Mouse (Mus musculus) layer of hippocampus, adult 11-12 months (tissue): ENCODE data around the gene Lct.
"Not testable (repeated sequence)": the region's sequence is repeated elsewhere in the genome, so short reads cannot be mapped to it uniquely, and the experiment has no call there.

Source experiments
- DNase-seq: peaks from one replicate; pipeline ENCODE4 v3.0.0; 2022; ENCODE audit warnings: low spot score

Lct gene

DNA sequence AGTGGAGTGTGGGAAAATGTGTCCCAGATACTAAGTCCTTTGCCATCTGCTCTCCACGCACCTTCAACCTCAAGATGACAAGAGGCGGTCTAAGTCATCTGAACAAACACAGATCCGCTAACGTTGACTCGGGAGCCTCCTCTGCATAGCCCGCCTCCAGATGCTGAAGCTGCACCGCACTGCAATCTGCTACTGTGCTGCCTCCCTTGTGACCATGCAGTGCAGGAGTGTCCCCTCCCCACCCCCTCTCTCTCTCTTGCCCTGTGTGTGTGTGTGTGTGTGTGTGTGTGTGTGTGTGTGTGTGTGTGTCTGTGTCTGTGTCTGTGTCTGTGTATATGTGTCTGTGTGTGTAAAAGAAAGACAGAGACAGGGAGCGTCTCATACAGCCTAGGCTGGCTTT, 32.8 kb downstream of the Lct start:
- no peak for DNase-seq

DNA sequence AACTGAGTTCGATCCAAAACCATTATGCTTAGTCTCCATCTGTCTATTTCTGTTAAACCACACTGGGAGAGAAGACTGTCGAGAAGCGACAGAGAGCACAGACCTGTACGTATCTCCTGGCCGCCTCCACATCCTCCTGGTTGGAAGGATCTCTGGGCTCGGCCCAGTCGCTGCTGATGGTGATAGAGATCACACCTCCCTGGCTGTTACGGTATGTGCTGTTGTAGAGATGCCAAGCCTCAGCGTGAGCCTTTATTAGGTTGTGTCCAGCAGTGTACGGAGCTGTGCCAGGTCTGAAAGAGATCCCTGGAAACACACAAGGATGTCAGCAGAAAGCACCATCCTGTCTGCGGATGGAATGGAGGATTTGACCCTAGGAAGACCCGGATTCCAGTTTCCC, 34.6 kb downstream of the Lct start:
- no peak for DNase-seq

DNA sequence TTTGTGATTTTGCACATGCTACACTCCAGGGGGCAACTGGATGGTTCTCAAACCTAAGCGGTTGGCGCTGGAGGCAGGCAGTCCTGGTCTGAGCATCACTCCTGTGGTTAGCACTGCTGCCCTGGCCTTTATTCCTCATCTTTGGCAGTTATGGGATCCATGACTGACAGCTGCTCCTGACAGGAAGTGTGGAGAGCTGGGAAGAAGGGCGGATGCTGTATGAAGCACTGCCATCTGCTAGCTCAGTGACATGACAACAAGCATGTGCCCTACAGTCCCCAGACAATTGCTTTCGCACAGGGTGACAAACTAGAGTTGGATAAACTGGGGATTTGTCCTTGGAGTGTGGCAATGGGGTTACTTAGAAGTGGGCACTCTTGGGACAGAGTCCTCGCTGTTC, 37.8 kb downstream of the Lct start:
- DNase-seq: peak; percentile 33

DNA sequence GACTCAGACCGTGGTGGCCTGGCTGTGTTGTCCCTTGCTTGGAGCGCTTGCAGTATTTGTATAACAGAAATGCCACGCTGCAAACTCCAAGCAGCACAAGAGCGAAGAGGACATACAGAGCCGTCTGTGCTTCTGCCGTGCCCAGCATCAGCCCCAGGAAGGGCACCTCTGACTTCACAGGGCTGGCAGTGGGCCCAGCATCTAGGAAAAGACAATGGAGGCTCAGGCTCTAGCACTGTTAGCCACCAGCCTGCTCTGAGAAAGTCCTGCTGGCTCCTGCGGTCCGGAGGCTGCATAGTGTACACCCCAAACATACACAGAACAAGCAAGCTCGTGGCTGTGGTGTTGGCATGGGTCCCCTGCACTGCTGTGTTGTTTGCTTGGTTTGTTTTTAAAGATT, 43.0 kb downstream of the Lct start:
- no peak for DNase-seq

DNA sequence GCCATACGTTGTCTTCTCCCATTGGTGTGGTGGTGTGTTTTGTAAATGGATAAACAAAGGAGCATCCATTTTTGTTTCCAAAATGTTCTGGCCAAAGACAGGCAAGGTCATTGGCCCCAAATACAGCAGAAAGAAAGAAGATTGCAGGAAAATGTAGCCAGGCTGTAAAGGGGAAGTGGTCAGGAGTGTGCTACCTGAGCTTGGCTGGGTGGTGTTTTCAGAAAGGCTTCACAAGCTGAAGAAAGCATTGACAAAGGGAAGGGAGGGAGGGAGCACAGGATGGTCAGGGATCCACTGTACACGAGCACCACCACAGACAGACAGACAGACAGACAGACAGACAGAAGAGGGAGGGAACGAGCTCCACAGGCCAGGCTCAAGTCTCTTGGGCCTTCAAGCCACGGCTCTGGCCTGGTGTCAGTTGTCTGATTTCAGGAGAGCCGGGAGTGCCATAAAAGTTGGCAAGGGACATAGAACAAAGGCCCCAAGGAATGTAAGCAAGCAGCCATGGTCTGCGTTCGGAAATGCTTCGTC, 43.9 kb downstream of the Lct start:
- no peak for DNase-seq

DNA sequence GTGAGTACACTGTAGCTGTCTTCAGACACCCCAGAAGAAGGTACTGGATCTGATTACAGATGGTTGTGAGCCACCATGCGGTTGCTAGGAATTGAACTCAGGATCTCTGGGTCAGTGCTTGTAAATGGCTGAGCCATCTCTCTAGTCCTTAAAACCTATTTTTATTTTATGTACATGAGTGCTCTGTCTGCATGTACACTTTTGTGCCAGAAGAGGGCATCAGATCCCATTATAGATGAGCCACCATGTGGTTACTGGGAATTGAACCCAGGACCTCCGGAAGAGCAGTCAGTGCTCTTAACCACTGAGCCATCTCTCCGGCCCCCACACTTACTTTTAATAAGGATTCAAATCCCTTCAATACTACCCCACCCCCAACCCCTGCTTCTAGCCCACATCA, 45.2 kb downstream of the Lct start:
- DNase-seq: no peak

DNA sequence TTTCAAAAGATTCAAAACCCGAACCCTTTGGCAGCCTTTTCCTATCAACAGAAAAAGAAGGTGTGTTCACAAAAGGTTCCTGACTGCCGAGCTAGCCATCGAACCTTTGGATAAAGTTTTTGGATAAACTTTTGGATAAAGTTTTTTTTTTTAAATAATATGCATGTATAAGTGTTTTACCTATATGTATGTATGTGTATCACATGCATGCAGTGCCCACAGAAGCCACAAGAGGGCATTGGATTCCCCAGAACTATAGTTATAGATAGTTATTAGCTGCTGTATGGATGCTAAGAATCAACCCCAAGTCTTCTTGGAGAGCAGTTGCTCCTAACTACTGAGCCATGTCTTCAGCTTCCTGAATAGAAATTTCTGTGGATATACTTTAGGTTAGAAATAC, 46.4 kb downstream of the Lct start:
- no peak for DNase-seq

DNA sequence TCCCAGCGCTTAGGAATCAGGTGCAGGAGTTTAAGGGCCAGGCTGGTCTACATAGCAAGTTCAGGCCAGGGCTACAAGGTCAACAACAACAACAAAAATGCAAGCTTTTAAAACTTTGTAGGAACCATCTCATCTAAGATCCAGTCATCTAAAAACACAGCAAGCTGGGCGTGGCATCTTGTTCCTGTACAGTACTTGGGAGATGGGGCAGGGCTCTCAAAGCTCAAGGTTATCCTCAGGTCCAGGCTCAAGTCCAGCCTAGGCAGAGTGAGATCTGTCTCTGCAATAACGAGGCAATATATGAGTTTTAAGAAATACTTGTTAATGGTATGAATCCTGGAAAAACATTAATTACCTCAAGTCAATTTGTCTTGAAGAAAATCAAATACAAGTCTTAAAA, 49.6 kb downstream of the Lct start:
- no peak for DNase-seq

DNA sequence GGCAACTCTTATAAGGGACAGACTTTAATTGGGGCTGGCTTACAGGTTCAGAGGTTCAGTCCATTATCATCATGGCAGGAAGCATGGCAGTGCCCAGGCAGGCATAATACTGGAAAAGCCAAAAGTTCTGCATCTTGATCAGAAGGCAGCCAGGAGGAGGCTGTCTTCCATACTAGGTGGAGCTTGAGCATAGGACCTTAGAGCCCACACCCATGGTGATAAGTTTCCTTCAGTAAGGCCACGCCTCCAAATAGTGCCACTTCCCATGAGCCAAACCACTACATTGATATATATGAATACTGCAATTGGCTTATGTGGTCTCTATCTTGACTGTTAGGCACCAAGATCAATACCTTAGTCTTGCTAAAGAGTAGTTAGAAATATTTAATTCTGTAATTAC, 52.2 kb downstream of the Lct start:
- no peak for DNase-seq

DNA sequence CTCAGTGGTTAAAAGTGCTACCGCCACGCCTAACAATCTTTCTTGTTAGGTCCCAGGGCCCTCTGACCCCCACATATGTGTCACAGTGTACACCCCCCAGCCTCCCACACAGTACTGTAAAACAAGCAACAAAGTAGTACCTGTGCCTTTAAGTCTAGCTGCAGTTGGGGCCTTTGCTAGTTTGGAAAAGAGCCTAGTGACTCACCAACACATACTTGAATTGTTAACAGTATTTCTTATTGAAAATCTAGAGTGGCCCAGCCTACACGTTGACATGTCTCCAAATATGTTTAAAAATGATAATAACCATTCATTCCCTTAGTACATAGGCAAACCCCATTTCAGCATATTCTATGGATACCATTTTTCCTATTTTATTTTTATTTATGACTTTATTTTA, 57.4 kb downstream of the Lct start:
- DNase-seq: no peak

DNA sequence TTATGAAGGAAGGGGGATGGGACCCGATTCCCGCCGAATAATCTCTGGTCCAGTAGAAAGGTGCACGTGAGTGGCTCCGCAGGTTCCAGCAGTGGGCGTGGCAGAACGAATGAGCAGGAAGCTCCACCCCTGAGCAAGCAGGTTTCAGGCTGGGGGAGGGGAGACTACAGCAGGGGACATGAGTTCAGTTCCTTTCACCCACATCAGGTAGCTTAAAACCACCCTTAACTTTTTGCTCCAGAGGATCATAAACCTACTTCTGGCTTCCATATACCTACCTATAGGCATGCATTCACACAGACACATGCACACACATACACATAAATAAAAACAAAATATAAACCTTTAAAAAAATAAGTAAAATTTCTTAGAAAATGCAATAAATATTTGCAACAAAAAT, 61.1 kb downstream of the Lct start:
- DNase-seq: not testable (repeated sequence)

DNA sequence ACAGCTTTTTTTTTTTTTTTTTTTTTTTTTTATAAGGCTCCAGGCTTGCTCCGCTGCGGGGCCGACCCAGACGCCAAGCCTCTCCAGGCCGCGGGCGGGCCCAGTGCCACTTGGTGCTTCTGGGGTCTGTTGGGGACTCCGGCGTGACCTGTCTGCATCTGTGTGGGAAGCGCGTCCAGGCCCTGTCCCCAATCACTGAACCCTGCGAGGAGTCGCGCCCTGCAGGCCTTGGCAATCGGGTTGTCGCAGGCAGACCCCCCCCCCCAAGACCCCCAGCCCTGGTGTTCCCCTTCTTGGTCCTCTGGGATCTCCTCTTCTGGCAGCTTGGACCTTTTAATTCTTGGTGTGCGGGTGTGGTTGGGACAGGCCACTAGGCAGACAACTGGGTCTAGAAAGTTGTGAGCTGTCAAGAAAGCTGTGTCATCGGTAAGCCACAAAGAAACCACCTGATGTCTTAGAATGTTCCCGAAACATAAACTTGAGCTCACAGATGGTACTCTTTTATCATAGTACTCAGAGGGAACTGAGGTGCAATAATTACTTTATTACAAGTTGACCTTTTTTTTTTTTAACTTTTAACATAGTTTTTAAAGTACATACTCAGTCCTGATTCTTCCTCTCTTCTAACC, 83.3 kb downstream of the Lct start:
- DNase-seq: no peak

DNA sequence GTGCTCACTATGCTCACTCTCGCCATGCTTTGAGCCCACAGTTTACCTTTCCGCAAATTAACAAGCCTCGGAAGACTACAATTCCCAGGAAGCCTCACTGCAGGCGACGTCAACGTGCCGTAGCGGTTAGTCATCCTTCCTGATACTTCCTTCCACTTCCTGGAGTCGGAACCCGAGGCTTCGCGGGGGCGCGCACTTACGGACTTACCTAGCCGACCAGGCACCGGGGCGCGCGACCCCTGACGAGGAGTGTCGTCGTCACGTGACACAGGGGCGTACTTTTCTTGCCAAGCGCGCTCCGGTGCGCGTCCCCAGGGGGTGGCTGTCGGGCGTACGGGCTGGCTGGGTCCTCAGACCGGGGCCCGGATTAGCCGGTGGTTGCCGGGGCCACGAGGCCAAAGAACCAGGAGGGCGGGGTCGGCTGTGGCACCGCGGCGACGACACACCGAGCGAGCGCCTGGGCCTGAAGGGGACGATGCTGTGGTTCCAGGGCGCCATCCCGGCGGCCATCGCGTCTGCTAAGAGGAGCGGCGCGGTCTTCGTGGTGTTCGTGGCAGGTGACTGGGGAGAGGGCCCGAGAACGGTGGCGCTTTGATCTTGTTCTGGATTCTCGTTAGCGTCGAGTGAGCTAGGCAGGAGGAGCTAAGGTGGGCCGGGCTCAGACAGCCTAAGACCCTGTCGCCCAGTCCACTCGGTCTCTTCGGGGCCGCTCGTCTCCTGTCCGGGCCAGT, 84.0 kb downstream of the Lct start:
- DNase-seq: peak; percentile 97

DNA sequence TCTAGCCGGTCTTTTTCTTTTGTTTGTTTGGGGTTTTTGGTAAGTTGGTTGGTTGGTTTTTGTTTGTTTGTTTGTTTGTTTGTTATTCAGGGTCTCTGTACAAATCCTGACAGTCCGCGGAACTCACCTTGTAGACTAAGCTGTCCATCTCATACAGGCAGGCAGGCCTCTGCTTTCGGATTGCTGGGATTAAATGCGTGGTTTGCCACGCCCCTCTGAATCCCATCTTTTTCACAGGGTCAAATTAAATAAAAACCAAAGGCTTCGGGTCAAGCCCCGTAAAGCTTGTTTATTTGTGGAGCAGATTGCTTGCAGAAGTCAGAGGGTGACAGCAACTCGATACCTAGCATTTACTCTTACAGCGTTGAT, 84.5 kb downstream of the Lct start, which contains the start of gene Ubxn4:
Gene Ubxn4, plus strand, starts transcription at position 338 of the 369 bp plus-strand sequence.
- no peak for DNase-seq

DNA sequence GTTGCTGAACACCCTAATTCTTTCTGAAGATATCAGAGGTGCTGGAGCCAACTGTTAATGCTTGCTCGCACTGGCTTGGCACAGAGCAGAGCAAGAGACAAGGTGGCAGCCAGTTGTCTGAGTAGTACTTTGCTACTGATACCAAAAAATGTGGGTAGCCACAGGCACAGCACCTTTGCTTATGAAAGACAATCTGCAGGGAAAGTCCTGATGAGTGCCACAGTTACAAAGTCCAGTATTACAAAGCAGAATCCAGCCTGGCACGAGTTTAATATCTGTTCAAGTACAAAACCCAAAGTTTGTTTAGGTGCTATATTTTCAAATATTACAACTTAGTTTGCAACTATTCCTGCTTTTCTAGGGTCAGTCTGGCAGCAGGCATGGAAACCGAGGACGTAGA, 92.9 kb downstream of the Lct start:
- DNase-seq: no peak
